Mouse (Mus musculus) kidney, adult 18-20 months (tissue): ENCODE results near the gene Soga1.

Experiments
- DNase-seq: peaks from one replicate; pipeline ENCODE4 v3.0.0; 2021

Gene Soga1

DNA sequence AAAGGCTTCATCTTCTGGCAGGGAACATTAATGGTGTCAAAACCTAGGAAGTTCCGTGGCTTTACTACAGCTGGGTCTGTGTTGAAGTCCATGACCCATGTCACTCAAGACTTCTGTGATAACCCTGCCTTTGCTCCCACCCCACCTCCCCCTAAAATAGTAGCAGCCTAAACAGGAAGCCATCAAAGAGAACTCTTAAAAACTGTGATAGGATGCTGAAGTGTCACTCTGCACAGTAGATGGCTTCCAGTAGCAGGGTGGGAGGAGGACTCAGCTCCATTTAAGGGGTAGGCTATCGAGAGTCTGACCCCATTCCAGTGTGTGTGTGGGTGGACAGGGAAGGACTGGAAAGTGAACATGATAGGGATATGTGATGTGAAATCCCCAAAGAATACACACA lies 104.1 kb downstream of the Soga1 start:
- DNase-seq, result no peak

DNA sequence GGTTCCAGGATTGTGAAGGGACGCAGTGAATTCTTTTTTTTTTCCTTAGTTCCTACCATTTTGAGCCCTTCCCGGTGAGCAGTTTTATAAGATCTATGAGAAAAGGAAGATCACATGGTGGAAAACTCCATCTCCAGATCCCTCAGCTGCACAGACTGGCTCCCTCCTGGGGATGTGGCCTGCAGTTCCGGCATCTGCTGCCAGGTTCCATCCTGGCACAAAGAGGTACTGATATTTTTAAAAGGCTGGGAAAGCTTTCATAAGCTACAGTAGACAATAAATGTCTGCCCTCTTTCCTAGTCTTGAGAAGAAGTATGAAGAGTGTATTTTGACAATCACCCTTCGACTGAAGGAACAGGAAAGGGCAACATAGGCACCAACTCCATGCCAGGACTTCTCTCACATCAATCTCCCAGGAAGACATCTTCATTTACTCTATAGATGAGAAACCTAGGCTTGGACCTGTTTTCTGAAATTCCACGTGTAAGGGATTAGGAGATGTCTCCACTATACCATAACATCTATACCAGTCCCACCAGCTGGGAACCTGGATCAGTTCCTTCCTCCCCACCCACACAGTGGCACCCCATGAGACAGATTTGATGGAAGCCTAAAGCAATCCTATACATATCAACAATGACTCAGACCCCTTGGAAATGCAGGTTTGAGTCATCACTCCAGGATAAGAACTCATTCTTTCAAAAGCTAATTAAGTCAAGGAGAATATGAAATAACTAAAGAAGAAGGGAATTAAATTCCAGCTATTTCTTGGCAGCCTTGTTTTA lies 105.5 kb downstream of the Soga1 start:
- no peak for DNase-seq

DNA sequence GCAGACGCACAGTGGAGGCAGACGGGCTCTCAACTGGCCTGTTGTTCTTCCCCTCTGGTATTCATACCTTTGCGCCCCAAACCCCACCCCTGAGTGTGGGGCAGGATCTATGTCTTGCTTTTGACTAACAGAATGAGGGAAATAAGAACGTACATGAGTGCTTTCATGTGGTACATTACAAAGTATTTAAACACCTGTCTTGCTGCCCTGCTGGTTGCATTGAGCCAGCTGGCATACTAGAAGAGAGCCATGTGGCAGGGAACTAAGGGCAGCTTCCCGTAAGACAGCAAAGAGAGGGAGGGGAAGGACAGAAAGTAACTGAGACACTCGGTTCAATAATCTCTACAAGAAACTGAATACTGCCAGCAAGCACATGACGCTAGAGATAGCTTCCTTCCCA lies 108.8 kb downstream of the Soga1 start:
- no peak for DNase-seq

DNA sequence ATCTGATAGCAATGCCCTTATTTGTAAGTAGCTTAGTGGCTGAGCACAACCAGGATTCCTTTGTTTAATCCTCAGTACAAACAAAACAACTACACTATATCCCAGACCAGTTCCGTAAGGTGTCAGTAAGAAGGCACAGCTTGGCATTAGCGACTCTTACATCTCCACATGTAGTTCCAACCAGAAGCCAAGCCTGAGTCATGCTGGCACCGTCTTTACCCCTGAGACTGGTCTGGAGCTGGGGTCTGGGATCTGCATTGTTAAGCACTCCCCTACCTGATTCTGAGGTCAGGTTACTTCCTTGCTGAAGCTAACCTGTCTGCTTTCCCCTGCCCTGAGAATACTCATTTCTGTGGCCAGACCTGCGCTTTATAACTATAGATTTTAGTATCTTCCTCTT lies 110.6 kb downstream of the Soga1 start:
- DNase-seq, result no peak

DNA sequence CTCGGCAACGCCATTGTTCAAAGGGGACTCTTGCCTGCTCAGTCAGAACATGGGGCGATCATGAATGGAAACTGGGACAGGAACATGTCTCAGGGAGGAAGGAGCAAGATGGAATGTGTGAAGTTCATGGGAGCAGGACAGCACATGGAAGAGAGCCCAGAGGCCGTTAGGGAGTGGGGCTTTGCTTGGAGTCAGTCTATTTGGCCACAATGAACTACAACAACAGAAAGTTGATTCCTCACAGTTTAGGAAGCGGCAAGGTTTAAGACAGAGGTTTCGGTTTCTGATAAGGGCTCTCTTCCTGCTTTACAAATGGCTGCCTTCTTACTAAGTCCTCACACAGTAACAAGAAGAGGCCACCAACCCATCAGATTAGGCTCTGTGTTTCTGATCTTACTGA lies 111.7 kb downstream of the Soga1 start:
- no peak for DNase-seq
